Mouse (Mus musculus) midbrain, embryonic 15.5 days (tissue): ENCODE data around the gene Dgki. TPM values are rescaled to one million over a fixed set of nuclear protein-coding genes. Genes with fewer than 3 reads are reported as not detected.
A peak's percentile ranks its signal among the peaks of the same experiment; 100 is the strongest.

Source experiments
- ATAC-seq: fragments of 200-750 bp; cut with Nextera tagmentation; replicated peaks from 2 replicates; pipeline ENCODE4 v1.8.0; 2017; ENCODE audit warnings: moderate TSS enrichment
- H3K27ac ChIP-seq: fragments of 300-500 bp; sonication (generic); 2 replicates; pipeline ENCODE4 v1.5.1; 2015; ENCODE audit warnings: mild to moderate bottlenecking, inconsistent platforms
- H3K27me3 ChIP-seq: fragments of 300-500 bp; sonication (generic); replicated peaks from 2 replicates; pipeline ENCODE4 v1.6.1; 2015; ENCODE audit warnings: inconsistent platforms
- H3K36me3 ChIP-seq: fragments of 300-500 bp; sonication (generic); replicated peaks from 2 replicates; pipeline ENCODE4 v1.6.1; 2015; ENCODE audit warnings: inconsistent platforms
- H3K4me1 ChIP-seq: fragments of 300-500 bp; sonication (generic); 2 replicates; pipeline ENCODE4 v1.6.1; 2015; ENCODE audit warnings: inconsistent platforms
- H3K4me2 ChIP-seq: fragments of 300-500 bp; sonication (generic); 2 replicates; pipeline ENCODE4 v1.6.1; 2015; ENCODE audit warnings: inconsistent platforms, mild to moderate bottlenecking, moderate library complexity
- H3K4me3 ChIP-seq: fragments of 300-500 bp; sonication (generic); 2 replicates; pipeline ENCODE4 v1.5.1; 2015; ENCODE audit warnings: mild to moderate bottlenecking, inconsistent platforms
- H3K9ac ChIP-seq: fragments of 300-500 bp; sonication (generic); 2 replicates; pipeline ENCODE4 v1.6.1; 2015; ENCODE audit warnings: mild to moderate bottlenecking, inconsistent platforms
- H3K9me3 ChIP-seq: fragments of 300-500 bp; sonication (generic); 2 replicates; pipeline ENCODE4 v1.6.1; 2016; ENCODE audit warnings: inconsistent platforms
- WGBS: fragments of 180-500 bp; shearing (Covaris S2); methylation state at CpG from one replicate; pipeline ENCODE4 v1.1.7; 2015; ENCODE audit warnings: mixed read lengths; 5-methylcytosine and 5-hydroxymethylcytosine counted together
- polyA plus RNA-seq: library from polyadenylated mRNA; unstranded; fragments of >200 nt; fragmentation: Nextera tagmentation; extraction: Ambion mirVana; gene quantifications from 2 replicates; pipeline ENCODE4 v1.2.1, GENCODE M21; 2015

Dgki gene
- polyA plus RNA-seq, 1 experiment from 2014 or later: 8.9 TPM

DNA sequence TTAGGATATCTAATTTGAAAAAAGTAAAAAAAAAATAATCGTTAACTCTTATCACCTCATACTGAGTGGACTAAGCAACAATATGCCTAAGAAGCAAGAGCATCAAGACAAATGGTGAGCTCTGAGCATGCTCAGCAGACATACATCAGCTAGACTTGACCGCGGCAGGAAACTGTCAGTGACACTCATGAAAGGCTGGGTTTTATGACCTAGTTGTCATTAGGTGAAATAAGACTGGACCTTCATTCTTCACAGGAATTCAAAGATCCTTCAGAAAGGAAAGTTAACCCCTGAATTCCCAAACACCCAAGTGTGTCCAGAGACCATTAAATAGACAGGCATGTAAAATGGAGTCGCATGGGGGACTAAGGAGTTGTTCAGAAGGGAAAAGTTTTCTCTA lies 422.6 kb downstream of the Dgki start:
- H3K4me2 ChIP-seq: no peak overlapping the region
- no peaks in the 10 kb centered on the region for H3K27me3 ChIP-seq
- H3K9ac ChIP-seq: no peak overlapping the region
- no peak for ATAC-seq
- H3K4me3 ChIP-seq: no peak overlapping the region
- no peaks in the 10 kb centered on the region for H3K36me3 ChIP-seq
- H3K27ac ChIP-seq: no peak overlapping the region
- WGBS: 81% methylated on average over 4 of the region's 4 CpGs
- no peaks in the 10 kb centered on the region for H3K9me3 ChIP-seq
- peaks cover 20% of the 10 kb centered on the region; the same call in 1 of the 2 replicates for H3K4me1 ChIP-seq

DNA sequence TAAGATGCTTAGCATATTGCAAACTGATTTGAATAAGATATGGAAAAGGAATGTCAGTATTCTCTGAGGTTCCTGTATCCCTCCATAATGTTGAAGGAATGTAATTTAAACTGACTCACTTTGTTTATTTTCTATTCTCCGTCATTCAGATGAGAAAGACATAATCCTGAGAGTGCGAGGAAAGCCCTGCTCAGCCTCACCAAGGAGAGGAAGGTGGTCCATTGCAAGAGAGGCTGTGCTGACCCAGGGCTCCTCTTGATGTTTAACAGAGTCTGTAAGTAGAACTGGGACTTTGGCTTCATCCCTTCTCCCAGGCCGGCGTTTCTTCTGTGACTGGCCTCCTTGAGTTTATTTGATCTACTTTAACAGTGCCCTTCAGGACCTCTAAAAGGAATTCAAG lies 423.6 kb downstream of the Dgki start:
- no peaks in the 10 kb centered on the region for H3K27me3 ChIP-seq
- WGBS: 35% methylated on average over 4 of the region's 4 CpGs
- no peak overlapping the region for H3K4me2 ChIP-seq
- no peaks in the 10 kb centered on the region for H3K9me3 ChIP-seq
- no peak overlapping the region for H3K27ac ChIP-seq
- ATAC-seq: no peak
- no peaks in the 10 kb centered on the region for H3K36me3 ChIP-seq
- no peak overlapping the region for H3K4me3 ChIP-seq
- no peak overlapping the region for H3K9ac ChIP-seq
- H3K4me1 ChIP-seq: peaks cover 16% of the 10 kb centered on the region; the same call in 1 of the 2 replicates

- no peak overlapping the region for H3K4me3 ChIP-seq
- H3K9ac ChIP-seq: no peak overlapping the region
- ATAC-seq: peak; percentile 48; the same call in 1 of the 2 replicates
- no peaks in the 10 kb centered on the region for H3K9me3 ChIP-seq
- no peaks in the 10 kb centered on the region for H3K27me3 ChIP-seq
- no peak overlapping the region for H3K4me2 ChIP-seq
- H3K4me1 ChIP-seq: peaks cover 15% of the 10 kb centered on the region; the same call in 1 of the 2 replicates
- H3K27ac ChIP-seq: no peak overlapping the region
- WGBS: 32% methylated on average over 5 of the region's 5 CpGs
- H3K36me3 ChIP-seq: no peaks in the 10 kb centered on the region
Observed at GRCm38 (mm10) chr6:36875926-36876325, 424.1 kb downstream of the Dgki start.

DNA sequence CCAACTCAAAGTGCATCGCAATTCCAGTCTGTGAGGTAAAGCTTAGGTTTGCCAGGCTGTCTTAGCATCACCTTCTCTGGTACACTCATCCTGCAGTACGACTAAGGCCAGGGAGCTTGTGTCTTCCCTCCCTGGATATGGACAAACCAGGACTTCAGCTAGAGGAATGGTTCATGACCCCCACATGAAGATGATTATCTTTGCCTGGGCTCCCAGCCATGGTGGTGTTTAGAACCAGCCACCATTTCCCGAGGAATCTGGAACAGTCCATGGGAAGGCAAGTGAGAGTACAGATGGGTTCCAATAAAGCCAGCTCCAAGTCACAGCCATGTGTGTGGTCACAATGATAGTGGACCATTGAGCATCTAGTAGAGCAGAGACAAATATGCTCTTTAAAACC lies 427.1 kb downstream of the Dgki start:
- ATAC-seq: no peak
- no peaks in the 10 kb centered on the region for H3K9me3 ChIP-seq
- H3K4me2 ChIP-seq: no peak overlapping the region
- 95% methylated on average over 3 of the region's 3 CpGs for WGBS
- H3K4me3 ChIP-seq: no peak overlapping the region
- H3K36me3 ChIP-seq: no peaks in the 10 kb centered on the region
- H3K27me3 ChIP-seq: no peaks in the 10 kb centered on the region
- 0 out of 2 replicates have a peak, but pooled peaks cover 8% of the 10 kb centered on the region for H3K4me1 ChIP-seq
- H3K9ac ChIP-seq: no peak overlapping the region
- H3K27ac ChIP-seq: no peak overlapping the region

DNA sequence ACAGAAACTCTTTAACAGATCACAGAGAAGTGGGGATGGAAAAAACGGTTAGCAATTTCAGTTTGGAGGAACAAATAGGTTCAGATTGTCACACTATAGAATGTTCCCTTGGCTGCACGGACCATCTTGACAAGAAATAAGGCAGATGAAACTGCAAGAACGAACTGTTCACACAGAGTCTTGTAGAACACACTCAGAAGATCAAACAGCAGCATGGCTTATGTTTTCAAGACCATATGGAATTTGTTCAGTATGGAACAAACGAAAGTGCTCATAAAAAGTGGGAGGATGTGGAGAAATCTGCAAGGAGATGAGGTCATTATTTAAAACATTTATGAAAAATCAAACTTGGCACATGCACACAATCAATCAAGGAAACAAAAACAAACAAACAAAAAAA lies 431.8 kb downstream of the Dgki start:
- Histone ChIP-seq H3K4me3 (no peak overlapping the region), H3K4me2 (no peak overlapping the region), H3K27ac (no peak overlapping the region), H3K27me3 (no peaks in the 10 kb centered on the region), H3K9me3 (no peaks in the 10 kb centered on the region), H3K4me1 (no peaks in the 10 kb centered on the region), H3K36me3 (no peaks in the 10 kb centered on the region), H3K9ac (no peak overlapping the region)
- no peak for ATAC-seq
- WGBS: 67% methylated on average over 4 of the region's 4 CpGs

GRCm38 (mm10) chr6:36858258-36859041 lies 441.5 kb downstream of the Dgki start:
- no peak overlapping the region for H3K4me2 ChIP-seq
- no peak overlapping the region for H3K9ac ChIP-seq
- 19% methylated on average over 3 of the region's 3 CpGs for WGBS
- H3K36me3 ChIP-seq: no peaks in the 10 kb centered on the region
- H3K27ac ChIP-seq: peak overlapping the region; percentile 69
- H3K4me3 ChIP-seq: no peak overlapping the region
- no peaks in the 10 kb centered on the region for H3K27me3 ChIP-seq
- peaks cover 9% of the 10 kb centered on the region; the same call in 1 of the 2 replicates for H3K4me1 ChIP-seq
- peak; percentile 70 for ATAC-seq
- H3K9me3 ChIP-seq: no peaks in the 10 kb centered on the region

- WGBS: 12% methylated on average over 6 of the region's 6 CpGs
- peak overlapping the region; percentile 69 for H3K27ac ChIP-seq
- no peak overlapping the region for H3K4me2 ChIP-seq
- no peaks in the 10 kb centered on the region for H3K9me3 ChIP-seq
- no peaks in the 10 kb centered on the region for H3K27me3 ChIP-seq
- no peak overlapping the region for H3K9ac ChIP-seq
- H3K36me3 ChIP-seq: no peaks in the 10 kb centered on the region
- ATAC-seq: peak; percentile 78
- peaks cover 9% of the 10 kb centered on the region; the same call in 1 of the 2 replicates for H3K4me1 ChIP-seq
- no peak overlapping the region for H3K4me3 ChIP-seq
Observed at GRCm38 (mm10) chr6:36857627-36858257, 442.2 kb downstream of the Dgki start.

DNA sequence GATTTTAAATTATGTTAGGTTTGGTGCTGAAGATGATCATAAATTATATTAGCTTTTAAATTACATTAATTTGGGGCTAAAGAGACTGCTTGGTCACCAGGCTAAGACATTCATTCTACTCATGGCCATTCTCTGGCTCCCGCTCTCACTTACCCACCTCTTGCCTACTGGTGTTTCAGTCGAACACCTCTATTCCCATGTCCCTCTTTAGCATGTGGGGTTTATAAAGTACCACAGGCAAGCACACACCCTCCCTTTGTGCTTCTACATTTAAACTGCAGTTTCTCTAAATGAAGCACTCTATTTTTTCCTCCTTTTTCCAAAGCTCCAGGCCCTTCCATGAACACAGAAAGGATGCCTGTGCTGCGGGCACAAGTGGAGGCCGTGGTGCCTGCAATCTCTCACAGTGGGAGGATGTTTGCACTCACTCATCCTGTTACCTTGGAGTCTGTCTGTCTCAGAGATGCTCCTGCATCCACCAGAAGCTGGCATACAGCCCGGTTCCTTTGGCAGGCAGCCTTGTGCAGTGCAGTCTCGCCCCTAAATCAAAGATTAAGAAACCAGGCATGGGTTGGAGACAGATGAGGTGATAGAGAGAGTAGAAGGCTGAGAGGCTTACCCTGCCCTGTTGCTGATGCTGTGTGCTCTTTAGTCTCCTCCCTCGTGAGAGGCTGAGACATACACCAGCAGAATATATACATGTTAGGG lies 449.4 kb downstream of the Dgki start:
- 56% methylated on average over 7 of the region's 7 CpGs for WGBS
- Histone ChIP-seq H3K27ac (peak overlapping the region; percentile 34; the same call in 1 of the 2 replicates), H3K9me3 (no peaks in the 10 kb centered on the region), H3K36me3 (no peaks in the 10 kb centered on the region), H3K9ac (no peak overlapping the region), H3K27me3 (no peaks in the 10 kb centered on the region), H3K4me3 (no peak overlapping the region), H3K4me1 (no peaks in the 10 kb centered on the region), H3K4me2 (no peak overlapping the region)
- ATAC-seq: peak; percentile 84

GRCm38 (mm10) chr6:36845288-36845687 lies 454.7 kb downstream of the Dgki start:
- no peak overlapping the region for H3K4me2 ChIP-seq
- no peak overlapping the region for H3K27ac ChIP-seq
- ATAC-seq: no peak
- no peaks in the 10 kb centered on the region for H3K27me3 ChIP-seq
- no peak overlapping the region for H3K4me3 ChIP-seq
- no peaks in the 10 kb centered on the region for H3K9me3 ChIP-seq
- H3K4me1 ChIP-seq: no peaks in the 10 kb centered on the region
- WGBS: 87% methylated on average over 1 of the region's 1 CpGs
- H3K9ac ChIP-seq: no peak overlapping the region
- H3K36me3 ChIP-seq: no peaks in the 10 kb centered on the region

GRCm38 (mm10) chr6:36844258-36844657 lies 455.7 kb downstream of the Dgki start:
- Histone ChIP-seq H3K4me2 (no peak overlapping the region), H3K9ac (no peak overlapping the region), H3K4me1 (no peaks in the 10 kb centered on the region), H3K27ac (no peak overlapping the region), H3K27me3 (no peaks in the 10 kb centered on the region), H3K9me3 (no peaks in the 10 kb centered on the region), H3K36me3 (no peaks in the 10 kb centered on the region), H3K4me3 (no peak overlapping the region)
- no peak for ATAC-seq
- WGBS: 82% methylated on average over 6 of the region's 6 CpGs

GRCm38 (mm10) chr6:36843031-36843488 lies 456.9 kb downstream of the Dgki start:
- 77% methylated on average over 3 of the region's 3 CpGs for WGBS
- Histone ChIP-seq H3K4me2 (no peak overlapping the region), H3K36me3 (no peaks in the 10 kb centered on the region), H3K4me1 (no peaks in the 10 kb centered on the region), H3K9ac (no peak overlapping the region), H3K4me3 (no peak overlapping the region), H3K27me3 (no peaks in the 10 kb centered on the region), H3K9me3 (no peaks in the 10 kb centered on the region), H3K27ac (no peak overlapping the region)
- ATAC-seq: no peak
